Mouse (Mus musculus) Patski (cell line): ENCODE data around the gene Myo6. TPM values are rescaled to one million over a fixed set of nuclear protein-coding genes. Genes with fewer than 3 reads are reported as not detected.

ENCODE experiments used
- ATAC-seq: fragments of 100-300 bp; one replicate; pipeline ENCODE4 v1.8.0; 2021
- CTCF ChIA-PET: fragments of 350-600 bp; sonication (Branson Sonifier 250); formaldehyde crosslinking; loops from one replicate; lab custom pipeline; 2022; ENCODE audit warnings: inconsistent platforms; lab: Charles Lee
- POLR2A ChIA-PET: fragments of 350-600 bp; sonication (Branson Sonifier 250); formaldehyde crosslinking; loops from one replicate; lab custom pipeline; 2022; ENCODE audit warnings: antibody characterized with exemption, inconsistent platforms; lab: Charles Lee
- DNase-seq: peaks from one replicate; pipeline ENCODE4 v3.0.0-alpha.2; 2011; ENCODE audit warnings: low read depth, low spot score
- H3K27me3 ChIP-seq: fragments of 371-371 bp; one replicate; pipeline ENCODE4 v1.5.1; 2021
- CTCF ChIP-seq: fragments of 100-300 bp; IDR thresholded peaks from one replicate; pipeline ENCODE4 v1.5.1; 2021
- in situ Hi-C: fragments of 300-500 bp; cut with MboI; formaldehyde crosslinking; loops from 3 replicates; pipeline ENCODE4 v1.11.1; 2018; ENCODE audit warnings: low pct_unique_long_range_greater_than_20kb, mixed read lengths
- polyA plus RNA-seq: library from polyadenylated mRNA; unstranded; gene quantifications from one replicate; pipeline ENCODE4 v1.2.3, GENCODE M21; 2021

The Myo6 gene
- polyA plus RNA-seq, 1 experiment from 2014 or later = 108 TPM

DNA sequence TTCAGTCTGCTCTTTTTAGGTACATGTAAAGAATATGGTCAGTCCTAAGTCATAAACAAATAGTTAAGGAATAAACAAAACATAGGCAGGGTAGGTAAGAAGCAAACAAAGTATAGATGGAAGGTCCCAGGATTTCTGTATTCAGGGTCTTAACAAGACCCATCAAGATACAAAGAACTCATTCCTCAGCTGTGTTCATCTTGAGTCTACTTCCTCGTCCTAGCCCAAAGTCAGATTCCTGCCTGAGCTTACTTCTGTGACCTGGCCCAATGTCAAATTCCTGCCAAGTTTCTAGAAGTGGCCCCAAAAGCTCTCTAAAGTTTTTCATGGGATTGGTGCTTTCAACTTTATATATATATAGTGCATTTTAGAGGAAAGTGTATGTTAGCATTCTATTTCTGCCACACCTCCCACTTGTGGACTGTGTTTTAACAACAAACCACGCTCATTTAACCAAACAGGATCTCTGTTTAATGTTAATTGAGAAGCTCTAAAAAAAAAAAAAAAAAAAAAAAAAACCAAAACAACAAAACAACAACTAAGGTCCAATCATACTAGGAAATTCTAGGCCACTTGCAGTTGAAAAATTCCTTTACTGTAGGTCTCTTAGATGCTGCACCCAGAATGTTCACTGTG, 119.8 kb downstream of the Myo6 start:
- in situ Hi-C loops = no loop called here
- no peak for ATAC-seq
- H3K27me3 ChIP-seq = no peaks in the 10 kb centered on the region
- no peak for DNase-seq
- POLR2A ChIA-PET = interaction anchor here (0.6 kb wide), 1 partner anchor 14 kb away, joined by 3 read pairs; no protein-coding TSS in a partner anchor
- CTCF ChIA-PET = interaction anchor here (1.1 to 1.6 kb wide), 2 partner anchors 16 to 121 kb away, joined by 3 to 6 read pairs; no protein-coding TSS in a partner anchor
- TF ChIP-seq CTCF = no peak

GRCm38 (mm10) chr9:80286845-80287244, 122.0 kb downstream of the Myo6 start:
- ChIA-PET CTCF (no interaction called here), POLR2A (no interaction called here)
- TF ChIP-seq CTCF = no peak
- no peaks in the 10 kb centered on the region for H3K27me3 ChIP-seq
- in situ Hi-C loops = no loop called here
- no peak for ATAC-seq
- DNase-seq = no peak

DNA sequence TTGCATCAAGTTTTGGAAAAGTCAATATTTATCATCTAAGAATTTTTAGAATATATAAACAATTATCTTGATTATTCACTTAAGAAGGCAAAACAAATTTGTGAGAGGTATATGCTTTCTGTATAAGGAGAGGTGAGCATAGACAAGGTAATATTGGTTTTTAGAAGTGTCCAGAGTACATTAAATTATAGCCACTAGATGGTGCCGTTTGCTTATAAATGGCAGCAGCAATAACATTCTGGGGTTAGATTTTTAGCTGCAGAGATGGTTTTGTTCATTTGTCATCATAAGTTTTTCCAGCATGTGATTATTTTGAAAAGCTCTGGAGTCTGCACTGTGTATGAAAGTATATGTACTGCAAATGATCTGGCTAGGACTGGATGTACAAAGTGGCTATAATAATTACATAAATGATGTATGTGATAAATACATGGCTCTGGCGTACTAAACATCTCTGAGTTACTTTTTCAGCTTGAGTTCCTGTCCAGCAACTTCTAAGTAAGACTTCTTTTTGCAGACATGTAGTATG, 128.3 kb downstream of the Myo6 start:
- H3K27me3 ChIP-seq = no peaks in the 10 kb centered on the region
- no peak for ATAC-seq
- no peak for DNase-seq
- CTCF ChIA-PET = interaction anchor here (1.7 kb wide), 1 partner anchor 20 kb away, joined by 5 read pairs; no protein-coding TSS in a partner anchor
- peak; percentile 36 for TF ChIP-seq CTCF
- in situ Hi-C loops = no loop called here
- POLR2A ChIA-PET = no interaction called here

- DNase-seq = no peak
- CTCF ChIA-PET = no interaction called here
- no peak for ATAC-seq
- POLR2A ChIA-PET = no interaction called here
- in situ Hi-C loops = no loop called here
- H3K27me3 ChIP-seq = no peaks in the 10 kb centered on the region
- TF ChIP-seq CTCF = no peak
Measured at GRCm38 (mm10) chr9:80296086-80296485, 131.3 kb downstream of the Myo6 start.

- CTCF ChIA-PET = no interaction called here
- POLR2A ChIA-PET = interaction anchor here (0.7 kb wide), 1 partner anchor 15 kb away, joined by 3 read pairs; no protein-coding TSS in a partner anchor
- no peak for DNase-seq
- in situ Hi-C loops = no loop called here
- TF ChIP-seq CTCF = no peak
- no peaks in the 10 kb centered on the region for H3K27me3 ChIP-seq
- ATAC-seq = no peak
Measured at GRCm38 (mm10) chr9:80299031-80299430, 134.2 kb downstream of the Myo6 start.

DNA sequence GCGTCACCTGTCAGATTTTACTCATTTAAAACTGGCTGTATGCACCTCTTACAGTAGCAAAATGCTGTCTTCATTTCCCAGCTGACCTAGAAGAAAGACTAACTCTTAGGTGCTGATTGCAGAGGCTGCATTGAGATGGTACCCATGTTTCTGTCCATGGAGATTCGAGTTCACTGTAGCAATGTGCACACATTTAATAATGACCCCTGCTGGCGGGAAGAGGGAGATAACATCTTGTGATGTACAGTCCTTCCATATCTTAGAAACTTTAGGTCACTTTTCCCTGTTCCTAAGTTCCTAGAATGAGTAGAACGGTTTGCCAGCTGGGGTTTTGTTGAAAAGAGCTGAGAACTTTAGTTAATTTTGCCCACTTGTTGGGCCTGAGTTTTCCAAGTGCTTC, 138.7 kb downstream of the Myo6 start:
- POLR2A ChIA-PET = no interaction called here
- peak; percentile 39 for ATAC-seq

DNA sequence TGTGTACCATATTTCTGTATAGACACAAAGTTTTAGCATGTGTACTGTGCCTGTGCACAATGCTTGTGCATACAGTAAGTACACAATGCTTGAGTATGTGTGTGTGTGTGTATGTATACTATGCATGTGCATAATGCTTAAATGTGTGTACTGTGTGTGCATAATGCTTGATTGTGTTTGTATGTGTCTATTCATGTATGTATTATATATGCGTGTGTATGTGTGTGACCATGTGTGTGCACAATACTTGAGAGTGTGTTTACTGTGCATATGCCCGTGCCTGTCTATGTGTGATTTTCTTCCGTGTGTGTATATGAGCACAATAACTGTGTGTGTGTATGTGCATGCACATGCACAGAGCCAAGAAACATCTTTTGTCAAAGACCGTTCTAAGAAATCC, 141.6 kb downstream of the Myo6 start:
- ChIA-PET CTCF (no interaction called here), POLR2A (no interaction called here)
- H3K27me3 ChIP-seq = no peaks in the 10 kb centered on the region
- TF ChIP-seq CTCF = no peak
- in situ Hi-C loops = no loop called here
- no peak for DNase-seq
- ATAC-seq = no peak

More for the DNA sequence above, 138.7 kb downstream of the Myo6 start:
- CTCF ChIA-PET = interaction anchor here (1.1 to 2.6 kb wide), 3 partner anchors 9 to 201 kb away, joined by 3 to 6 read pairs (median 4); no protein-coding TSS in a partner anchor
- TF ChIP-seq CTCF = peak; percentile 53
- in situ Hi-C loops = no loop called here
- no peaks in the 10 kb centered on the region for H3K27me3 ChIP-seq
- no peak for DNase-seq

DNA sequence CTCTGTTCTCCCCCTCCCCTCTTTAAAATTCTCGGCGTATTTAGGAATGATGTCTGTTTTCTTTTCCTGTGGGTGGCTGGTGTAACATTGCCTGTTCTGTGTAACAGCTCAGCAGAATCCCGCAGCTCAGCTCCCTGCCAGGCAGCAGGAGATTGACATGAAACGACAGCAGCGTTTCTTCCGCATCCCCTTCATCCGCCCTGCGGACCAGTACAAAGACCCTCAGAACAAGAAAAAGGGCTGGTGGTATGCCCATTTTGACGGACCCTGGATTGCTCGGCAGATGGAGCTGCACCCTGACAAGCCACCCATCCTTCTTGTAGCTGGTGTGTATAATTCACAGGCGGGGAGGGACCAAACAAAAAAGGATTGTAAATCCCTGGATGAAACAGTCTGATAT, 142.0 kb downstream of the Myo6 start:
- DNase-seq = no peak
- no peaks in the 10 kb centered on the region for H3K27me3 ChIP-seq
- TF ChIP-seq CTCF = no peak
- CTCF ChIA-PET = no interaction called here
- in situ Hi-C loops = no loop called here
- no peak for ATAC-seq
- POLR2A ChIA-PET = no interaction called here

- no peak for ATAC-seq
- ChIA-PET POLR2A (no interaction called here), CTCF (no interaction called here)
- in situ Hi-C loops = no loop called here
- DNase-seq = no peak
- H3K27me3 ChIP-seq = no peaks in the 10 kb centered on the region
- TF ChIP-seq CTCF = no peak
Measured at GRCm38 (mm10) chr9:80307629-80308028, 142.8 kb downstream of the Myo6 start.

DNA sequence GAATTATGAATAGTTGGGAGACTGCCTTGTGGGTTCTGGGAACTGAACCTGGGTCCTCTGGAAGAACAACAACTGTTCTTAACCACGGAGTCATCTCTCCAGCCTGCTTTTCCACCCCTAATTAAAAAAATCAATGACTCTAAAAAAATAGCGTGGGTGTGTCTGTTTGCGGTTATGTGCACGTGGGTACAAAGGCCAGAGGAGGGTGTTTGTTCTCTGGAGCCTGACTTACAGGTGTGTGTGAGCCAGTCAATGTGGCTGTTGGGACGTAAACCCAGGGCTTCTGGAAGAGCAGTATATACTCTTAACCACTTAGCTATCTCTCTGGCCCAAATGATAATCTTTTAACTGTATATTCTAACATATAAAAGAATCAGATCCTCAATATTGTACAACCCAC, 148.8 kb downstream of the Myo6 start:
- in situ Hi-C loops = no loop called here

GRCm38 (mm10) chr9:80315922-80316321, 151.1 kb downstream of the Myo6 start:
- TF ChIP-seq CTCF = no peak
- ATAC-seq (no peak), DNase-seq (no peak)
- CTCF ChIA-PET = interaction anchor here (1.2 kb wide), 1 partner anchor 11 kb away, joined by 3 read pairs; no protein-coding TSS in a partner anchor
- in situ Hi-C loops = no loop called here
- no peaks in the 10 kb centered on the region for H3K27me3 ChIP-seq
- POLR2A ChIA-PET = interaction anchor here (0.7 kb wide), 1 partner anchor 697 kb away, joined by 3 read pairs; no protein-coding TSS in a partner anchor

More for the DNA sequence above, 148.8 kb downstream of the Myo6 start:
- no peaks in the 10 kb centered on the region for H3K27me3 ChIP-seq
- POLR2A ChIA-PET = no interaction called here
- TF ChIP-seq CTCF = no peak
- DNase-seq = no peak
- no peak for ATAC-seq
- CTCF ChIA-PET = no interaction called here
